Mouse (Mus musculus) ovary, postnatal 14 days (tissue): ENCODE measurements around the gene Susd4.

ENCODE experiments used
- DNase-seq: peaks from one replicate; pipeline ENCODE4 v3.0.0; 2022; ENCODE audit warnings: low spot score

Gene Susd4

GRCm38 (mm10) chr1:182918718-182919346, 155.2 kb downstream of the Susd4 start:
- DNase-seq, result no peak

- DNase-seq, result no peak
Observed at GRCm38 (mm10) chr1:182922824-182923223, 159.2 kb downstream of the Susd4 start.

GRCm38 (mm10) chr1:182926465-182926864, 162.8 kb downstream of the Susd4 start:
- no peak for DNase-seq

- no peak for DNase-seq
Observed at GRCm38 (mm10) chr1:182927878-182928851, 164.5 kb downstream of the Susd4 start.

GRCm38 (mm10) chr1:182935469-182935868, 171.8 kb downstream of the Susd4 start:
- no peak for DNase-seq

- no peak for DNase-seq
Observed at GRCm38 (mm10) chr1:182937486-182938120, 173.9 kb downstream of the Susd4 start.

GRCm38 (mm10) chr1:182941921-182942320, 178.3 kb downstream of the Susd4 start:
- DNase-seq, result no peak

- no peak for DNase-seq
Observed at GRCm38 (mm10) chr1:182943911-182944310, 180.3 kb downstream of the Susd4 start.

- DNase-seq, result no peak
Observed at GRCm38 (mm10) chr1:182944638-182945037, 181.0 kb downstream of the Susd4 start.

- no peak for DNase-seq
Observed at GRCm38 (mm10) chr1:182945561-182945960, 181.9 kb downstream of the Susd4 start.
